Mouse (Mus musculus): ENCODE measurements around the gene Col25a1.

DNA sequence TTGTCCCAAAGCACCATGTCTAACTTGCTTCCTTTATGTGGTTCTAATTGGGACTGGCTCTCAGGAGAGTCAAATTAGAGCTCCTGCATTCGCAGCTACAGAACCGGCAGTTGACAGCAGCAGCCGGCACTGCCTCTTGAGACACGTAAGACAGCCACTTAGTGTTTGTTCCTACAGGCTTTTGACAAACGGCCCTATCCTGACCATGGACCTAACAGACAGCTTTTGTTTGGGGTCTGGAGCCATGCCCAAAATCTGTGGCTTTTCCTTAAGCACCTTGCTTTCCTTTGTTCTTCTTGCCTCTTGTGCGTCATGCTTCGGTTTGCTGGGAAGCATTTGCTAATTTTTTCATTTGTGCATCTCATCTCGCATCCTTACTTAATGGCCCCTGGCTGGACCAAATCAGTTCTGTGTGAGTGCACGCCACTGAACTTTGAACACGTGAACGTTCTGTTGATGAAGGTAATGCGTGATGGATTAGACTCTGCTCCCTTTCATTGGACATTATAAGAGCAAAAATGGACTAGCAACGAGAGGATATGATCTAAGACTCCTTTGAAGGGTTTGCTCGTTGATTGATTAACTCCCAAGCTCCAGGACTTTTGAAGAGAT lies 179.5 kb downstream of the Col25a1 start:
- TF ChIP-seq CTCF (IDR thresholded peaks at IDR 0.05) (no peak), EP300 (IDR thresholded peaks at IDR 0.05) (no peak)

Data from lung, postnatal 0 days (tissue).